Mouse (Mus musculus) cerebral cortex, adult 2 months (tissue): ENCODE data around the gene Tnk1.

ENCODE experiments used
- WGBS: fragments of 180-500 bp; shearing (Covaris S2); methylation state at CpG from one replicate; pipeline ENCODE4 v1.1.7; 2018; 5-methylcytosine and 5-hydroxymethylcytosine counted together

Tnk1 gene

DNA sequence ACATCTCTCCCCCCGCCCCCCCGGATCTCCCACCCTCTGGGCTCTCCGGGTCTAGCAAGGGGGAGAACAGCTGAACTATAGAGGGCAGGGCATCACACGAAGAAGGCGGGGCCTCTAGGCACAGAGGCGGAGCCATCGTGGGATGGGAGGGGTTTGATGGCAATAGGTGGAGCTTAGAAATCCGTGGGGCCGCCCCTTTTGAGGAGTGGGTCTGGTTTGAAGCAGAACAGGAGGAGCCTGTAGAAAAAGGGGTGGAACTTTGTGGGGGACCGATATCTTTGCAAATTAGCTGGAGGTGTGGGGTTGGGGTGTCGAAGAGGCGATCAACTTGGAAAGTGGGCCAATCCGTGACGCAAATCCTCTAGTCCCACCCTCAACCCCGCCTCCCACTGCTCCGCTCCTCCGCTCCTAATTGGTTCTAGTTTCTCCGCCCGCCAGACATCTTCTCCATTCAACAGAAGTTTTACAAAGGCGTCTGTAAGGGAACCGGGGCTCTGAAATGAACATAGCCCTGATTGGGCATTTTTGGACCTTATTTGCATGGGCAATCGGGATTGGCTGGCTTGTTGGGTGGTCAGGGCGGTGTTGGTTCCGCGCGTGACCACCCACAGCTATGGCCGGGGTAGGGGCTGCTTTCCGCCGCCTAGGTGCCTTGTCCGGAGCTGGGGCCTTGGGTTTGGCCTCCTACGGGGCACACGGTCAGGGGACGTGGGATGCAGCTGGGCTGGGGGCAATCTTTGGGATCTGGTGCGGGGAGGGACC lies 20.4 kb downstream of the Tnk1 start, which contains the start of gene Tmem256:
Gene Tmem256, plus strand, starts transcription at position 563 of the 762 bp plus-strand sequence.
- under 1% methylated on average over 34 of the region's 34 CpGs for WGBS

GRCm38 (mm10) chr11:69837604-69837951 lies 21.0 kb downstream of the Tnk1 start, which contains the start of gene Nlgn2:
Gene Nlgn2 (minus strand): TSS chr11:69837784.
- WGBS: under 1% methylated on average over 32 of the region's 32 CpGs

DNA sequence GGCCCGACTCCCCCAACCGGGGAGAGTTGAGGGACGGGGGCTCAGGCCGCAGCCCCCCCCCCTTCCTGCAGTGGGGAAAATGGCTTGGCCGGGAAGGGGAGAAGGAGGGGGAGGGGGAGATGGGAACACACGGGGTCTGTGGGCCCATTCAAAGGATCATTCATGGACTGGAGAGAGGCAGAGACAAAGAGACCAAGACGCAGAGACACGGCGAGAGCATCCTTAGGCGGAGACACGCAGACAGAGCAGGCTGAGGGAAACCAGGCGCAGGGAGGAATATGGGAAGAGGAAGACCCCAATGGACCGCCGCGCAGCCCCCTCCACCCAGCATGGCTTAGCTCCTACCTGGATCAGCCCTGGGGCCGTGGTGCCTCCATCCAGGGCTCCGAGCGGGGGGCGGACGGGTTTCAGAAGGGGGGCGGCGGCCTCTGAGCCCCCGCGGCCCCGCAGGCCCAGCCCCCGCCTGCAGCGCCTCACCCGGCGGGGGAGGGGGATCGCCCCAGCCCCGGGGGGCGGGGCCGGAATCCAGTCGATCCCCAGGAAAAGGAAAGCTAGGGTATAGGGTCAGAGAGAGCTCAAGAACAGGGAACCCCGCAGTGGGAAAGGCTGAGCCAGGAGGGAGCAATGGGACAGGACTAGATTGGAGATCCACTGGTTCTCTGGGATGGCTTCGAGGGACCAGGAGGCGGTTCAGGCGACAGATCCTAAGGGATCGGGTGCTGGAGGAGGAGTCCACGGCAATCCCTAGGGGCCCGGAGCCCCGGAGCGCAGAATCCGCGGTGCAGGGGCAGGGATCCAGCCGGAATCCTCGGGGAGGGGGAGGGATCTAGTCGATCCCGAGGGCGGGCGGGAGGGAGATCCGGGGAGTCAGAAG lies 21.6 kb downstream of the Tnk1 start:
- 1% methylated on average over 52 of the region's 52 CpGs for WGBS

DNA sequence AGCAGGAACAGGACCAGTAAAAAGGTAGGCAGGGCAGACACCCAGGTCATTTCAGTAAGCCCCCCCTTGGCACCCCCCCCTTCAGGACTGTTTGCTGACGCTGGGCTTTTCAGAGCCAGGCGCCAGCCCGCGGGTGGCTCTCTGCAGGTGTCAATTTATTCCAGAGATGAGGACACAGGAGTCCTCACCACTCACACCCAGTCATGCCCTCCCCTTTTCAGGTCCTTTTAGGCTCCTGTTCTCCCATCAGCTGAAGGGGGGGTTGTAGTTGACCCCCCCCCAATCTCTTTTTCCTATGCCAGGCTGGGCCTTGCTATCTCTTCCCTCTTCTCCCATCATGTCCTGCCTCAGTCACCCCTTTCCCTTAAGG lies 22.6 kb downstream of the Tnk1 start:
- 13% methylated on average over 4 of the region's 4 CpGs for WGBS

DNA sequence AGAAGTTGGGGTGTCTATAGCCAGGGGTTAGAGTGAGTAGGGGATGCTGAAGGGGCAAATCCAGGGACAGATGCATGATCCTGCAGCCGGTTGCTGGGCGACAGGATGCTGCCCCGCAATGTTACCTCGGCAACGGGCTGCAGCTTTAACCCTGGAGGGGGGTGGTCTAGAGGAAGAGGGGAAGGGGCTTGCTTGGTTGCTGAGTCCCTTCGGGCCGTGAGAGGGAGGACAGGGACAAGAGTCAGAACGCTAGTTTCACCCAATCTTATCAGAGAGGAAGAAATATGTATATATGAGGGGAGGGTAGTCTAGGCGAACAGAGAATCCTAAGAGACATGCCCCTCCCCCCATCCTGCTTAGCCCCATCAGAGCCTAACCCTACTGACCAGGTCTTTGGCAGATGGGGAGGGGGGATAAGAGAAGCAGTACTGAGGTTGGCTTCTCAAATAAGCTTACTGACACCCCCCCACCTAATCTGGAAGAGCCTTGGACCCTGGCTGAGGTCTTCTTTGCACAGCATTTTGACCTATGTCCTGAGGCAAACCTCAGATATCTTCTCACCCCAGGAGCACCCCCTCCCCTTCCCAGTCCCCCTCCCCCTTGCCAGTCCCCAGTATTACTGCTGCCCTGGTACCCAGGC lies 23.1 kb downstream of the Tnk1 start:
- 19% methylated on average over 9 of the region's 9 CpGs for WGBS

GRCm38 (mm10) chr11:69834001-69834549 lies 24.5 kb downstream of the Tnk1 start:
- WGBS: 10% methylated on average over 45 of the region's 48 CpGs

DNA sequence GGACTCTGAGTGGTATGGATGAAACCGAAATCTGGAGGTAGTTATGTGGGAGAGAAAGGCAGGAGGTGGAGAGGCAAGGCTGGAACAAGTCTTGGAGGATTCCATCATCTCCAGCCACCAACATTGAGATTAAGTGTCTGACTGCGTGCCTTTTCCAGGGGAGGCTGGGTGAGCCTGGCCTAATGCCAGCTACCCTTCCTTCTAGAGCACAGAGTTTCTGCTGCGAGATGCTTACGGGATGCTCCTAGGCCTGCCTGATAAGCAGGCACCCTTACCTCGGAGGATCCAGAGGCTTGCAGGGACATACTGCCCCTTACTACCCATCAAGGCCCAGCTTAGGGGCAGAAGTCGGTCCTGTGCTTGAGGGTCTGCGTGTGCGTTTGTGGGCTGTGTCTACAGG lies 25.0 kb downstream of the Tnk1 start:
- 37% methylated on average over 8 of the region's 8 CpGs for WGBS

GRCm38 (mm10) chr11:69828832-69829231 lies 29.7 kb downstream of the Tnk1 start:
- 67% methylated on average over 5 of the region's 5 CpGs for WGBS

GRCm38 (mm10) chr11:69823456-69823855 lies 35.1 kb downstream of the Tnk1 start:
- 73% methylated on average over 2 of the region's 2 CpGs for WGBS

DNA sequence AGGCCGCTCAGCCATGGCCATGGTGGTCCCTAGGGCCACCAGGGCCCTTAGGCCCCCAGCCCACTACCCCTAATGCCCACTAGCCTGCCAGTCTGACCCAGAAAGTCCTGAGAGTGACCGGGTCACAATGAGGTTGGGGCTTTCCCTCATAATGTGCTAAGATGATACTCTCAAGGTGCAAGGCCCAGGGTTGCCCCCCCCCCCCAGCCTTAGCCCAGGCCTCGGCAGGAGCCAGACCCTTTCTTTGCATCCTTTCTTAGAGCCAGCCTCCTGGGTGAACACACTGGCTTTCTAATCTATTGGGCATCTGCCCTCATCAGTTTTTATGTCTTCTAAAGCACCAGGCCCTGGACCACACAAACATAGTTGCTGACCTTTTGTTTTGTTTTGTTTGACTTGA lies 36.5 kb downstream of the Tnk1 start, which contains the start of gene Spem1:
Gene Spem1, minus strand, starts transcription at position 101 of the 400 bp plus-strand sequence.
- 87% methylated on average over 3 of the region's 3 CpGs for WGBS

DNA sequence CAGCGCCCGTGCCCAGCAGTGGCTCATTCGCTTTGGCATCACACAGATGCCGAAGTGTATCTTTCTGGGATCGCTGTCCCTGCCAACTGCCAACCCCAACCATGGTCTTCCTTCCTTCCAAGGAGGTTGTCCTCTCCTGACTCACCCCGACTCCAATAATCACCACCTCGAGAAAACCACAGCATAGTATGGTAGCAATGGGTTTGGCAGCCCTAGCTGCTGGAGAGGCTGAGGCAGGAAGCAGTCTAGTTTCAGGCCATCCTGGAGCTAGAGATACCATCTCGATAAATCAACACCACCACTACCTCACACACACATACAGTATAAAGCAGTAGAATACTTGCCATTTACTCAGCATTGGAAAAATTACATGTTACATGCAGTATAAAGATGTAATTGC lies 39.7 kb downstream of the Tnk1 start:
- 92% methylated on average over 8 of the region's 8 CpGs for WGBS

DNA sequence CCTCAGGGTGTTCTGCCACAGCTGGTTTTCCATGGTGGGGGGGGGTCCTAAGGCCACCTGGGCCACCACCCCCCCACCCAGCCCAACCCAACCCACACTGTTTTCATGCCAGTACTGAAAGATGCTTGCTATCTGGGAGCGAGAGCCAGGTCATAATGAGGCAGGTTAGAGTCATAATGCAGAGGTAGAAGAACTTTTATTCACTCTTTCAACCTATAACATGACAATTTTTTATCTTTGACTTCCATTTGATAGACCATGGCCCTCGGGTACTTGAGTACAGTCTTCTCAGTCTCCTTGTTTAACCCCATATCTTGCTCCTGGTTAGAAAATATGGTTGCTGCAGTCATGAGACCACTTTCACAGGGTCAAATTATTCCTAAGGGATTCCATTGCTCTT lies 40.2 kb downstream of the Tnk1 start, which contains the start of gene Spem2:
Gene Spem2, minus strand, starts transcription at position 101 of the 400 bp plus-strand sequence.
- WGBS: 77% methylated on average over 2 of the region's 2 CpGs

GRCm38 (mm10) chr11:69816520-69816919 lies 42.0 kb downstream of the Tnk1 start:
- 90% methylated on average over 12 of the region's 12 CpGs for WGBS

DNA sequence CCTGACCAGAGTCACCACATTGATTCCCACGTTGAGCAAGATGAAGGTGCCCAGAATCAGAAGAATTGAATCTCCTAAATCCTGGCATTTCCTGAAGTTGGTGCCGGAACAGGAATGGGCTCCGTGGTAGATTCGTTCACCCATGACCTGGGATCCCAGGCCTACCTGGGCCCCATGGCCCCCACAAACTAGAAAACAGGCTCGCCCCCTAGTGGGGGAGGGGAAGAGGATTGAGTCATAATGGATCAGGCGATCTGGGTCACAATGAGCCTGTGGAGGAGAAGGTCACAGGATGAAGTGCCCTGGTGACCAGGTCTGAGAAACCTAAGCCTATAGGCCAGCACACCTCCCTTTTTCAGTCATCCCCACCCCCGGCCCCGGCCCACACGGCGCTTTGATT lies 43.4 kb downstream of the Tnk1 start, which contains the start of gene Gm39566:
Gene Gm39566, minus strand, starts transcription at position 144 of the 400 bp plus-strand sequence.
- 68% methylated on average over 10 of the region's 10 CpGs for WGBS

- 74% methylated on average over 2 of the region's 2 CpGs for WGBS
Observed at GRCm38 (mm10) chr11:69807641-69808040, 50.9 kb downstream of the Tnk1 start.

DNA sequence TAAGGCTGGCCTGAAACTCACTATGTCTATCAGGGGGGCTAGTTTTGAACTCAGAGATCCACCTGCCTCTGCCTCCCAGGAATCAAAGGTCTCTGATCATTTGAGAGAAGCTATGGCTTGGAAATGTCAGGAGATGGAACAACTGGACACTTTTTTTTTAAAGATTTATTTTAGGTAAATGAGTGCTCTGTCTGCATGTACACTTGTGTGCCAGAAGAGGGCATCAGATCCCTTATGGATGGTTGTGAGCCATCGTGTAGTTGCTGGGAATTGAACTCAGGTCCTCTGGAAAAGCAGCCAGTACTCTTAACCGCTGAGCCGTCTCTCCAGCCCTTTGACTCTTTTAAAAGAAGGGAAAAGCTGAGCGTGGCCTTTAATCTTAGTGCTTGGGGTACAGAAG lies 52.2 kb downstream of the Tnk1 start:
- 90% methylated on average over 4 of the region's 4 CpGs for WGBS

DNA sequence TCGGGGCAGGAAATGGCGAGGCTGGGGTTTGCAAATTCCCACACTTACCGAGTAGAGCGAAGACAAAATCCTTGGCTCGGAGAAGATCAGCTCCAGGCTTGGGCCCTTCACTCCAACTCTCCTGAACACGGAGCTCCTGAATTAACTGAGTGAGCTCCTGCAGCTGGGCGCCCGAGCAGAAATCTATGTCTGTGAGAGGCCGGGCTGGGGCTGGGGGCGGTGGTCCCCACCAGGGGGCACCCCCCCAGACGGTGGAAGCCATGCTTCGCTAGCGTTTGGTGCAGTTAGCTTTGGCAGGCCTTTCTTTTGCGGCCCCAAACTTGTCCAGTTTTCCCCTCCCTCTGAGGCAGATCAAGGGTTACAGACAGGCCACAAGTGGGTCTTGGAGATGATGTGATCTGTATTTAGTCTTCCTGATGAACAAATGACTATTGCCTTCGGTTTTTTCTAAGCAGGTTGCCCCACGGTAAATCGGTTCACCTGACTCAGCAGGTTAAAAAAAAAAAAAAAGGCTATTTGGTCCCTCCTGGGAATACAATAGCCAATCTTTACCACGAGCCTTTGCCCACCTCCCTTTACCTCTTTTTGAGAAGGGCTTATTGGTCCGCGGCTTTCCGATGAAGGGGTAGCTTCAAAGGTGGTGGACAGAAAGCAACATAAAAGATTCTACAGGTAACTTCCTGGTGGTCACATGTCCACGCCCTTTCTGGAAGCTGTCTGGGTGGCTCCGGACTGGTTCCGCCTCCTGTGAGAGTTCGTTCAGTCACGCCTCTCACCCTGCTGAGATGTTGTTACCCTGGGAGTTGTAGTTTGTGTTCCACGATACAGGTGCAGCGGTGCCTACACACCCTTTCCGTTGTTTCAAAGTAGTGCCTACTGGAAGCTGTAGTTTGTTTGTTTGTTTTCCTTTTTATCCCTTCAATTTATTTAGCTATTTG lies 53.3 kb downstream of the Tnk1 start, which contains the start of gene Tmem102:
Gene Tmem102, minus strand, starts transcription at position 653 of the 938 bp plus-strand sequence.
- WGBS: 37% methylated on average over 29 of the region's 29 CpGs

DNA sequence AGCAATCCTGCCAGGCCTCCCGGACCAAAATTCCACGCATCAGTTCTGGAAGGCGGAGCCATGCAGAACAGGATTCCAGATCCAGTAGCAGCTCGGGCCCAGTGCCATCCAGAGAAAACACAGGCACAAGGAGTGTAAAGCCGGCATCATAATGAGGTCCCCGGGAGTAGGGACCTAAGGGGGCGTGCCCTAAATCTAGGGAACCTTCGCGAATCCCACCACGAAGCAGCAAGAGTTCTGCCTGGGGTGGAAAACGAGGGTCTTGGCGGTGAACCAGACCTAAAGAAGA lies 53.9 kb downstream of the Tnk1 start:
- 17% methylated on average over 12 of the region's 12 CpGs for WGBS

DNA sequence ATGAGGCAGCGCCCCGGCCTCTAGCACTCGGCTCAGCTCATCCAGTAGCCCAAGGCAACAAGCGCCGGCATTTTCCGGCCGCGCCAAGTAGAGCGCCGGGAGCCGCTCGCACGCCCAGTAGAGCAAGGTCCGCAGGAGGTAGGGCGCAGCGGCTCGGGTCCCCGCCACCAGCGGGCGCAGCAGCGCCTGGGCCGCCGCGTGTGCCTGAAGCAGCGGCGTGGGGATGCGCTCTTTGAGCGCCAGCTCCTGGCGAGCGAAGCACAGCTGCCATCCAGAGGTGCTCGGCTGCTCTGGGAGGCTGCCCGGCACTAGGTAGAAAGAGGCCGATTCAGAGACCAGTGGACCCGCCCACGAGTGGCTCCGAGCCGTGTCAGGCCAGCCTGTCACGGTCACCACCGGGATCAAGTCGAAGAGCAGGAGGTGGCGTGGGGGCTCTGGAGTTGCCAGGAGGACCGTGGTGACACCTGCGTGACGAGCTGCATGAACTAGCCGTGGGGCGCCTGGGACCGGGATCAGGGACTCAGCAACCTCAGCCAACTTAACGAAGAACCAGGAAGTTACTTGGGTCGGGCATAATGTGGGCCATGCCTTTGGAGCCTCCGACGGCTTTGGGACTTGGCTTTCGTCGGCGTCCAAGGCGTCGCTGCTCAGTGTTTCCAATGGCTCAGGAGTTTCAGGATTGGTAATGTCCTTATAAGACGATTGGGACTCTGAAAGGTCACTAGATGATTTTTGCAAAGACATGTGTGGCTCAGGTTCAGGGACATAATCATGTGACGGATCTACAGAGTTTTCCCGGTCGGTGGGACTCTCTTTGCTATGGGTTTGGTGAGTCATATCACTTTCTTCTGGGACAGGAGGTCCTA lies 54.5 kb downstream of the Tnk1 start:
- WGBS: 2% methylated on average over 60 of the region's 60 CpGs

DNA sequence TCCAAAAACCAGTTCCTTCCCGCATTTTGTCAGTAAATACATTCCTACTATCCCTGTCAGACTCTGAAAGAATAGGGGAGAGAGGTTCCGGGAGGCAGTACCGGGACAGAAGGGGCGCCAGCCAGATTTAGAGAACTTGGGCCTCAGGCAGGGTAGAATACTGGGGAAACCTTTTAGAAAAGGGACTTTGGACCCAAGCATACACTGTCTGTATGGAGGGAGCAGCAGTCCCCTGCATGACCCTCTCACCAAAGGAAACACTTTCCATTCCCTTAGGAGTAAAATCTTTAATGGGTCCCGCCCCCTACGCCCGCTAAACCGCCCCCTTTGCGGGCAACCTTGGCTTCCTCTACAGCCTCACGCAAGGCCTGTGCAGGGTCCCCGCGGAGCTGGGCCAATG lies 55.2 kb downstream of the Tnk1 start:
- 4% methylated on average over 12 of the region's 12 CpGs for WGBS
